Mouse (Mus musculus): ENCODE results near the gene Hoxd9. TPM values are rescaled to one million over a fixed set of nuclear protein-coding genes. Genes with fewer than 3 reads are reported as not detected.

Gene Hoxd9
- total RNA-seq (2015) (not detected in 2 replicates), total RNA-seq (2017) (not detected in 2 replicates)

DNA sequence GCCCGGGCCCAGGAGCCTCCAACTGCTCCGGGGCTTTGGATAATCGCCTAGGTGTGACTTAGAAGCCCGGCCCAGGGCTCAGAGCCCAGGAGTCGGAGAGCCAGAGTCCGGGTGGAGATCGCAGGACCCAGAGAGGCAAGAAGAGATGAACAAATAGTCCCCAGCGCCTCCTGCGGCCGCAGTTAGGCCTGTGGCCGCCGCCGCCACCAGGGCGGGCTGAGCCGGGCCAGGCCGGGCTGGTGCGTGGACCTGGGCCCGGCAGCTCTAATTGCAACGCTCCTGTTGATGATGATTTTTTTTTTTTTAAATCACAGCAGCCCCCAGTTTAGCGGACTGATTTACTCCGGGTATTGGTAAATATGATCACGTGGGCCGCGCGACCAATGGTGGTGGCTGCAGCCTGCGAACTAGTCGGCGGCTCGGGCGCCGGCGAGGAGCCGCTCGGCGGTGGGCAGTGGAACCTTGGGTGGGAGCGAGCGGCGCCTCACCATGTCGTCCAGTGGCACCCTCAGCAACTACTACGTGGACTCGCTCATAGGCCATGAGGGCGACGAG, at the start of gene Hoxd9:
TSS of gene Hoxd9 (plus strand) at position 161 of the 555 bp plus-strand sequence.
- no peak; the same call in 1 of the 2 replicates for ATAC-seq (replicated peaks; ENCODE audit: poor library complexity)

- ATAC-seq (replicated peaks; ENCODE audit: poor library complexity), result no peak
Observed at GRCm38 (mm10) chr2:74652996-74653340, 44.6 kb upstream of the Hoxd9 start.

GRCm38 (mm10) chr2:74653781-74654535, 43.6 kb upstream of the Hoxd9 start:
- no peak for ATAC-seq (replicated peaks; ENCODE audit: poor library complexity)

- ATAC-seq (replicated peaks; ENCODE audit: poor library complexity), result no peak
Observed at GRCm38 (mm10) chr2:74654743-74655419, 42.6 kb upstream of the Hoxd9 start.

GRCm38 (mm10) chr2:74655420-74655781, 42.1 kb upstream of the Hoxd9 start:
- peak; percentile 44; the same call in 1 of the 2 replicates for ATAC-seq (replicated peaks; ENCODE audit: poor library complexity)

DNA sequence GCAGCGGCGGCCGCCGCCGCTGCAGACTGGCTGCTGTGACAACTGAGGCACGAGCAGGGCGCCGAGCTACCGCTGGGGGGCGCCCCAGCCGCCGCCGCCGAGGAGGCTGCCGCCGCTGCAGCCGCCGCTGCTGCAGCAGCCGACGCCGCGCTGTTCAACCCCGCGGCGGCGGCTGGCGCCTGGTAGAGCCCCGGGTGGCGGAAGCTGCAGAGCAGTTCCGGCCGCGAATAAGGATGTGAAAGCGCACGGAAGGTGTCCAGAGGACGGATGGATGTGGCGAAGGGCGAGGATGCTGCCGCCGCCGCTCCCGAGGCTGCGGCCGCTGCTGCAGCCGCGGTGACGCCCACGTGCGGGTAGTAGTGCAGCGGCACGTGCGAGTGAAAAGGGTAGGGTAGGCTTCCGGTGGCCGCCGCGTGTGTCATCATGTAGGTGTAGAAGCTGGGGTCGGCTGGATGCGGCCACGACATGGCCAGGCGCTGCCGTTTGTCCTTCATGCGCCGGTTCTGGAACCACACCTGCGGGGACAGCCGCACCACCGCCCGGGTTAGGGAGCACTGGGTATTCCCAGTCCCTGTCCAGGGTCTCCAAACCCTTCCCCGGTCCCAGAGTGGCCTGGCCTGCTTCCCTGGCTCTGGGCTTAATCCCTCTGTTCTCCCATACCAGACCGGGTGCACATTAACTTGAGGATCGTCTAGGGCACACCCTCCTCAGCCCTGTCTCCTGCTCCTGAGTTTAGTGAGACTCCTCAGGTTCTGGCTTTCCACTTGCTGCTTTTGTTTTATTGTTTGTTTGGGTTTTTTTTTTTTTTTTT, 41.5 kb upstream of the Hoxd9 start:
- peak; percentile 73 for ATAC-seq (replicated peaks; ENCODE audit: poor library complexity)

- ATAC-seq (replicated peaks; ENCODE audit: poor library complexity), result no peak
Observed at GRCm38 (mm10) chr2:74656632-74657021, 40.9 kb upstream of the Hoxd9 start.

GRCm38 (mm10) chr2:74657251-74658023, 40.1 kb upstream of the Hoxd9 start:
- no peak for ATAC-seq (replicated peaks; ENCODE audit: poor library complexity)

- ATAC-seq (replicated peaks; ENCODE audit: poor library complexity), result no peak
Observed at GRCm38 (mm10) chr2:74658024-74658666, 39.4 kb upstream of the Hoxd9 start.

- no peak for ATAC-seq (replicated peaks; ENCODE audit: poor library complexity)
Observed at GRCm38 (mm10) chr2:74658667-74659371, 38.7 kb upstream of the Hoxd9 start.

- no peak for ATAC-seq (replicated peaks; ENCODE audit: poor library complexity)
Observed at GRCm38 (mm10) chr2:74659507-74660005, 38.0 kb upstream of the Hoxd9 start, which contains the start of gene Evx2. Gene Evx2 (minus strand): TSS chr2:74659557.

GRCm38 (mm10) chr2:74660421-74661375, 36.8 kb upstream of the Hoxd9 start:
- ATAC-seq (replicated peaks; ENCODE audit: poor library complexity), result no peak

DNA sequence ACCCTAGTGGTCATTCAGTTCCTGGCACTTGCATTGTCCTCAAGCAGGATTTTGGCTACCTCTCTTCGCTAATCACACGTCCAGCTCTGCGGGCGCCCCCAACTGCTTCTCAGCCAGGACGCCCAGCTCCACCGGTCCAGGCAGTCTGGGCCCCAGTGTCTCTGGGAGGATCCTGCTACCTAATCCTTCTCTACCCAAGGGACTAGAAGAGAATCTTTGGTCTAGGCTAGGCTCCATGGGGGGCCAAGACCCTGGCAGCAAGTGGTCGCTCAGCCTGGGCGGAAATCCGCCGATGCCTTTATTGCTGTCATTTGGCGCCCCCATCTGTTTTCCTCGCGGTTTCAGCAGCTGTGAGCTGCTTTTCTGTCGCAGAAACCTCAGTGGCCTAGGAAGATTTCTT, 35.8 kb upstream of the Hoxd9 start:
- ATAC-seq (replicated peaks; ENCODE audit: poor library complexity), result 0 out of 2 replicates have a peak, but pooled peaks have one; percentile 35

DNA sequence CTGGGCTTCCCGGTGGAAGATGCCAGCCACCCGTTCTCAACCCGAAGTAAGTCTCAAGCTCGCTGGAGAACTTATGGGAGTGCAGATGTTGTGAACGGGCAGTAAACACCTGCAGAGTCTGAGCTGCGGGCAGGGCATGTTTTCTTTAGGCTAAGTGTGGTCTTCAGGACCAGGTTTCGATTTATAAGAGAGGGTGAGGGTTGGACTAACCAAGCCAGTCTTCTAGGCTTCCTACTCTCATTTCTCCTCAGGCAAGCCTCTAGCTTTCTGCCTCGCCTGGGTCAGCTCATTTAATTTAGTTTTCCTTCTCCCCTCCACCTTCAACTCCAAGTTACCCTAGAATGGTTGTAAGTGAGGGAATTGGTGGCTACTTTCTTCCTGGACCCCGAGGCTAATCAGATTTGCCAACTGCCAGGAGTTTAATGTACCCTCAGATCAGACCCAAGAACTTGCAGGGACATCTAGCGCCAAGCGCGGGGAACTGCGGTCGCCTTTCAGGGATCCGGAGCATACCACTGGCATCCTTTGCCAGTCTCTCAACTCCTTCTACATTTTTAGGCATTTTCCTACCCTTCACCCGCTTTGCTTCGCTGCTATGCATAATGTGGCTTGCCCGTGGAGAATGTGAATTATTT, 34.1 kb upstream of the Hoxd9 start:
- ATAC-seq (replicated peaks; ENCODE audit: poor library complexity), result peak; percentile 61

DNA sequence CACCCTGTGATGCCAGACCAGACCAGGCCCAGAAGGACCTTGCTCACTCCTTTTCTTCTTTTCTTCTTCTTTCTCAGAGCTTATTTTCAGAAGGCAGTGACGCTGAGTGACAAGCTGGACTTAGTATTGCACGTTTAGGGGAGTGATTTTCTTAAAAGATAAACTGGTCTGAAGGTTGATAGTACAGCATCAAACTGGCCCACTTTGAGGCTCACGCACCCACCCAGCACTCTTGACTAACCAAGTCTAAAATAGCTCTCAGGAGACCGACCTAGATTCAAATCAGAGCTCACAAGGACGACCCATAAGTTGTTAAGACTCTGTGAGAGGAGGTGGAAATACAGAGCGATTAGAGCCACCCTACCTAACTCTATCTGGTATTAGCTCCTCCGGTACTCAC, 31.1 kb upstream of the Hoxd9 start:
- ATAC-seq (replicated peaks; ENCODE audit: poor library complexity), result no peak

- ATAC-seq (replicated peaks; ENCODE audit: poor library complexity), result no peak
Observed at GRCm38 (mm10) chr2:74667191-74667841, 30.2 kb upstream of the Hoxd9 start.

GRCm38 (mm10) chr2:74667842-74668357, 29.6 kb upstream of the Hoxd9 start, which contains the start of gene Hoxd13:
Gene Hoxd13 (plus strand): TSS chr2:74668310.
- ATAC-seq (replicated peaks; ENCODE audit: poor library complexity), result no peak

Measured in megakaryocyte progenitor cell, adult 5-6 weeks (primary cell).